In genomic region chr7:121734171-121734831, GRCm38 (mm10) we compare ENCODE assay signal across 8 mouse cellular contexts. TPM values are rescaled to one million over a fixed set of nuclear protein-coding genes. Genes with fewer than 3 reads are reported as not detected.
A peak's percentile ranks its signal among the peaks of the same experiment; 100 is the strongest.
DNase-seq lines count a peak whose midpoint lies in the region; ATAC-seq and TF ChIP-seq lines count a peak whose summit lies in the region.

TSS of gene Scnn1g (plus strand) at chr7:121734479.

- no peak within 1 kb of the TSS for H3K27ac ChIP-seq in ES-E14 (ENCODE audit: insufficient read depth, low read depth, low read length, poor library complexity, severe bottlenecking)
- no peak within 1 kb of the TSS; the same call in 1 of the 2 replicates for H3K27ac ChIP-seq in lung, embryonic 15.5 days
- no peak within 1 kb of the TSS for H3K27ac ChIP-seq in thymus, adult 2 months (ENCODE audit: control insufficient read depth, insufficient read depth, low read length)

- peak within 1 kb of the TSS; percentile 40 to 53; a peak in 3 of 4 replicates for H3K4me3 ChIP-seq in ES-E14 (ENCODE audit: insufficient read depth in 1 of 2, low read depth in 1 of 2, low read length in 2 of 2, poor library complexity in 1 of 2, severe bottlenecking in 1 of 2)
- H3K4me3 ChIP-seq in lung, embryonic 15.5 days: peak within 1 kb of the TSS; percentile 39
- H3K4me3 ChIP-seq in thymus, adult 2 months (ENCODE audit: control insufficient read depth, insufficient read depth, low read length): no peak within 1 kb of the TSS

- peaks cover 0 to 4% of the 10 kb centered on the region in 2 experiments; a peak in 1 of 4 replicates for H3K4me1 ChIP-seq in ES-E14 (ENCODE audit: control insufficient read depth in 2 of 2, insufficient read depth in 2 of 2, low read length in 2 of 2, poor library complexity in 1 of 2)
- H3K4me1 ChIP-seq in lung, embryonic 15.5 days: peaks cover 7% of the 10 kb centered on the region
- H3K4me1 ChIP-seq in thymus, adult 2 months (replicated peaks; ENCODE audit: control insufficient read depth, insufficient read depth, low read length): no peaks in the 10 kb centered on the region

- DNase-seq in ES-E14 (ENCODE audit: low read depth, low spot score): peak; percentile 77
- peak; percentile 94 to 95 for DNase-seq in cerebellum, adult 18-20 months
- DNase-seq in layer of hippocampus, adult 9-10 months (ENCODE audit: low spot score): peak; percentile 70
- peak; percentile 59 for DNase-seq in ovary, adult 18-20 months (ENCODE audit: low spot score)
- peak; percentile 72 for DNase-seq in thymus, adult 2 months

- peak within 1 kb of the TSS; percentile 53 for H3K4me2 ChIP-seq in lung, embryonic 15.5 days

- H3K27me3 ChIP-seq in lung, embryonic 15.5 days: peaks cover 25% of the 10 kb centered on the region
- no peaks in the 10 kb centered on the region for H3K27me3 ChIP-seq in thymus, adult 2 months (ENCODE audit: control insufficient read depth, insufficient read depth, low read length)

- in situ Hi-C loops in ES-E14 (cut with MboI; ENCODE audit: low sequenced_read_pairs in 2 of 2, unreplicated experiment in 2 of 2): loop anchor here (5.0 to 25.0 kb wide), 2 partner anchors 228 to 233 kb away; no protein-coding TSS in a partner anchor

- TF ChIP-seq CTCF in thymus, adult 2 months (IDR thresholded peaks at IDR 0.05; ENCODE audit: borderline replicate concordance, control insufficient read depth, extremely low read depth, insufficient read depth, low read length, poor library complexity): peak; percentile 67; the same call in 1 of the 2 replicates

- TF ChIP-seq POLR2A in thymus, adult 2 months (IDR thresholded peaks at IDR 0.05; ENCODE audit: control insufficient read depth, extremely low read depth, insufficient read depth, low read length, poor library complexity): no peak

- no peaks in the 10 kb centered on the region for H3K9me3 ChIP-seq in ES-E14 (ENCODE audit: control insufficient read depth, insufficient read depth, low read depth, low read length)
- no peaks in the 10 kb centered on the region for H3K9me3 ChIP-seq in lung, embryonic 15.5 days

- H3K9ac ChIP-seq in ES-E14 (ENCODE audit: insufficient read depth, low read depth, low read length, poor library complexity, severe bottlenecking): 0 out of 2 replicates have a peak within 1 kb of the TSS, but pooled peaks have one; percentile 7
- peak within 1 kb of the TSS; percentile 18 for H3K9ac ChIP-seq in lung, embryonic 15.5 days

- ATAC-seq in frontal cortex, adult (ENCODE audit: low TSS enrichment): peak; percentile 95
- peak; percentile 97 to 99 for ATAC-seq in hematopoietic stem cell, adult 5-6 weeks (replicated peaks in 1 of 2; ENCODE audit: insufficient read depth in 1 of 2, low FRiP score in 2 of 2, low TSS enrichment in 1 of 2, low read depth in 1 of 2, poor library complexity in 2 of 2, severe bottlenecking in 2 of 2)
- ATAC-seq in lung, embryonic 15.5 days (ENCODE audit: borderline replicate concordance, extremely low read depth, low FRiP score, low TSS enrichment): peak; percentile 88

- under 1% methylated on average over 38 of the region's 38 CpGs for WGBS in lung, embryonic 15.5 days
- 5% methylated on average over 38 of the region's 38 CpGs for WGBS in thymus, adult 2 months

- no peaks in the 10 kb centered on the region for H3K36me3 ChIP-seq in ES-E14 (ENCODE audit: control insufficient read depth, insufficient read depth, low read length, poor library complexity, severe bottlenecking)
- no peaks in the 10 kb centered on the region for H3K36me3 ChIP-seq in lung, embryonic 15.5 days
- H3K36me3 ChIP-seq in thymus, adult 2 months (ENCODE audit: control insufficient read depth, insufficient read depth, low read length): no peaks in the 10 kb centered on the region

TF ChIP-seq in ES-E14, 5 proteins besides CTCF, POLR2A, EP300 and RAD21:
- peak; percentile 98 for TF ChIP-seq ZC3H11A (IDR thresholded peaks at IDR 0.05; ENCODE audit: borderline replicate concordance, low read depth, low read length)
- TF ChIP-seq HCFC1 (IDR thresholded peaks at IDR 0.05; ENCODE audit: borderline replicate concordance, insufficient read depth, low read length): no peak
- TF ChIP-seq ZNF384 (IDR thresholded peaks at IDR 0.05; ENCODE audit: low read depth, low read length): no peak

RNA-seq across cellular contexts. Expression of gene Scnn1g, which starts in this region (rescaled TPM):
- total RNA-seq in ES-E14 (2012; rRNA removed): not detected in 2 replicates
- total RNA-seq in hematopoietic stem cell, adult 5-6 weeks (2017): not detected in 2 replicates
- polyA plus RNA-seq in lung, embryonic 15.5 days (2015; fragmentation: Nextera tagmentation; extraction: Ambion mirVana): 10.6 and 11.5 TPM in 2 replicates
- 0.61 and 1.3 TPM in 2 replicates for polyA plus RNA-seq in thymus, adult 2 months (2012; rRNA removed)

Comparison
In these comparisons a context has a peak if more than half of its experiments do, and no peak if none do; other contexts are left out.
1. Peak in DNase-seq, H3K4me3 ChIP-seq and H3K9ac ChIP-seq in ES-E14; RNA of the gene not detected or under 1 TPM.
2. Peak in ATAC-seq in hematopoietic stem cell, adult 5-6 weeks; RNA of the gene not detected or under 1 TPM.